Mouse (Mus musculus) bone marrow macrophage, adult 2 months (primary cell): ENCODE measurements around the gene Unc13d.

Source experiments
- CTCF ChIP-seq: IDR thresholded peaks from 2 replicates; pipeline ENCODE4 v1.5.1; 2012; ENCODE audit warnings: low read depth, mild to moderate bottlenecking, low read length, moderate library complexity
- POLR2A ChIP-seq: IDR thresholded peaks from 2 replicates; pipeline ENCODE4 v1.6.1; 2012; ENCODE audit warnings: mild to moderate bottlenecking, low read depth, low read length, borderline replicate concordance

DNA sequence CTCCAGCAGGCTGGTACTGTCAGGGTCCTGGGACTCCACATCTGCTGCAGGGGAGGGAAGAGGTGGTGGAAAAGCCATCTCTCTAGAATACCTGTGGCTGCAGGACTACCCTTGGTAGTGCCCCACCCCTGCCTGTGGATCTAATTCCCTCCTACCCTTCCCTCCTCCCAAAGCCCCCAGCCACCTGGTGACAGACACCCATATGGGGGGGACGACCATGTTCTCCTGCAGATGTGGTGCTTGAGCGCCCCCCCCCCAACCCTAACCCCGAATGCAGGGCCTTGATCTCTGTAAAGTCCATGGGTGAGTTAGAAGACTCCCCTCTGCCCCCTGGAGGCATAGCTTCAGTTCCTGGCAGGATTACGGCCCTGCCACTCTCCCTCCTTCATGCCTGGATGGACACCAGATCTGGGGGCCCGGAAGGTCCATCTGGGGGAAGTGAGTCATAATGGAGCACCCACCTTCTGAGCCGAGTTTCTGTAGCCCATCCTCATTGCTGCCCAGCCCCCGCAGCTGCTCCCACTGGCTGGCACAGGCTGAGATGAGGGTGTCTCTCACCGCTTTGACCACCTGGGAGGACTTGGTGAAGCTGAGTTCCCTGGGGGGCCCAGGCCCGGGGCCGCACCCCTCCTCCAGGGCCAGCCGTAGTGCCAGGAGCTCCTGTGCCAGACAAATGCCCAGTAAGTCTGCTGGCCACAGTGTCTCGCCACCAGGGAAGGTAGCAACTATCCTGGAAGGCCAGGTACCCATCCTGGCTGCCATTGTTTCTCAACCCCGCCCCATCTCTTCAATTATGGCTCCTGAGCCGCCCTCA, 29.4 kb upstream of the Unc13d start:
- TF ChIP-seq POLR2A (no peak), CTCF (no peak)
